Mouse (Mus musculus): ENCODE measurements around the gene Abhd16a.
"Not testable (repeated sequence)": the region's sequence is repeated elsewhere in the genome, so short reads cannot be mapped to it uniquely, and the experiment has no call there.

The Abhd16a gene

GRCm38 (mm10) chr17:35121871-35122303 is 32.8 kb downstream of the Abhd16a start, which contains the start of gene Csnk2b:
Gene Csnk2b, minus strand, starts transcription at chr17:35122053.
- DNase-seq (ENCODE audit: low spot score): peak; percentile 75

- DNase-seq (ENCODE audit: low spot score): not testable (repeated sequence)
Measured at GRCm38 (mm10) chr17:35123287-35123686, 34.2 kb downstream of the Abhd16a start.

GRCm38 (mm10) chr17:35124261-35124896 is 35.3 kb downstream of the Abhd16a start:
- DNase-seq (ENCODE audit: low spot score): not testable (repeated sequence)

GRCm38 (mm10) chr17:35125081-35125480 is 36.0 kb downstream of the Abhd16a start:
- DNase-seq (ENCODE audit: low spot score): no peak

GRCm38 (mm10) chr17:35125578-35125977 is 36.5 kb downstream of the Abhd16a start:
- DNase-seq (ENCODE audit: low spot score): no peak

GRCm38 (mm10) chr17:35126206-35126611 is 37.1 kb downstream of the Abhd16a start, which contains the start of gene D17H6S53E:
Gene D17H6S53E, plus strand, starts transcription at chr17:35126373.
- peak; percentile 63 for DNase-seq (ENCODE audit: low spot score)

- DNase-seq (ENCODE audit: low spot score): no peak
Measured at GRCm38 (mm10) chr17:35127017-35127416, 38.0 kb downstream of the Abhd16a start.

GRCm38 (mm10) chr17:35128996-35129395 is 39.9 kb downstream of the Abhd16a start:
- no peak for DNase-seq (ENCODE audit: low spot score)

- DNase-seq (ENCODE audit: low spot score): no peak
Measured at GRCm38 (mm10) chr17:35131038-35131437, 42.0 kb downstream of the Abhd16a start.

GRCm38 (mm10) chr17:35131500-35132173 is 42.6 kb downstream of the Abhd16a start, which contains the start of gene Apom:
Gene Apom, minus strand, starts transcription at chr17:35132050.
- no peak for DNase-seq (ENCODE audit: low spot score)

- DNase-seq (ENCODE audit: low spot score): no peak
Measured at GRCm38 (mm10) chr17:35132174-35132560, 43.1 kb downstream of the Abhd16a start.

GRCm38 (mm10) chr17:35133517-35133916 is 44.5 kb downstream of the Abhd16a start:
- DNase-seq (ENCODE audit: low spot score): no peak

GRCm38 (mm10) chr17:35134801-35135590 is 45.9 kb downstream of the Abhd16a start, which contains the start of gene Bag6:
Gene Bag6, plus strand, starts transcription at chr17:35135178.
- DNase-seq (ENCODE audit: low spot score): peak; percentile 96

GRCm38 (mm10) chr17:35135591-35136320 is 46.7 kb downstream of the Abhd16a start:
- DNase-seq (ENCODE audit: low spot score): no peak

GRCm38 (mm10) chr17:35139269-35139668 is 50.2 kb downstream of the Abhd16a start:
- DNase-seq (ENCODE audit: low spot score): no peak

GRCm38 (mm10) chr17:35140490-35140996 is 51.5 kb downstream of the Abhd16a start:
- no peak for DNase-seq (ENCODE audit: low spot score)

- DNase-seq (ENCODE audit: low spot score): no peak
Measured at GRCm38 (mm10) chr17:35141971-35142370, 52.9 kb downstream of the Abhd16a start.

- no peak for DNase-seq (ENCODE audit: low spot score)
Measured at GRCm38 (mm10) chr17:35146139-35146538, 57.1 kb downstream of the Abhd16a start.

- DNase-seq (ENCODE audit: low spot score): no peak
Measured at GRCm38 (mm10) chr17:35147348-35147747, 58.3 kb downstream of the Abhd16a start.

- no peak for DNase-seq (ENCODE audit: low spot score)
Measured at GRCm38 (mm10) chr17:35147922-35148639, 59.0 kb downstream of the Abhd16a start.

GRCm38 (mm10) chr17:35152121-35152520 is 63.1 kb downstream of the Abhd16a start:
- no peak for DNase-seq (ENCODE audit: low spot score)

Data from layer of hippocampus, adult 11-12 months (tissue).